Mouse (Mus musculus) CD4-positive, CD25-positive, alpha-beta regulatory T cell, adult 9 weeks (primary cell): ENCODE data around the gene Amph. TPM values are rescaled to one million over a fixed set of nuclear protein-coding genes. Genes with fewer than 3 reads are reported as not detected.

Experiments
- polyA plus RNA-seq: library from polyadenylated mRNA; unstranded; fragments of 100-300 nt; shearing (Covaris generic); gene quantifications from one replicate; pipeline ENCODE4 v1.2.1, GENCODE M21; 2017

The Amph gene
- polyA plus RNA-seq: 0.52 TPM

DNA sequence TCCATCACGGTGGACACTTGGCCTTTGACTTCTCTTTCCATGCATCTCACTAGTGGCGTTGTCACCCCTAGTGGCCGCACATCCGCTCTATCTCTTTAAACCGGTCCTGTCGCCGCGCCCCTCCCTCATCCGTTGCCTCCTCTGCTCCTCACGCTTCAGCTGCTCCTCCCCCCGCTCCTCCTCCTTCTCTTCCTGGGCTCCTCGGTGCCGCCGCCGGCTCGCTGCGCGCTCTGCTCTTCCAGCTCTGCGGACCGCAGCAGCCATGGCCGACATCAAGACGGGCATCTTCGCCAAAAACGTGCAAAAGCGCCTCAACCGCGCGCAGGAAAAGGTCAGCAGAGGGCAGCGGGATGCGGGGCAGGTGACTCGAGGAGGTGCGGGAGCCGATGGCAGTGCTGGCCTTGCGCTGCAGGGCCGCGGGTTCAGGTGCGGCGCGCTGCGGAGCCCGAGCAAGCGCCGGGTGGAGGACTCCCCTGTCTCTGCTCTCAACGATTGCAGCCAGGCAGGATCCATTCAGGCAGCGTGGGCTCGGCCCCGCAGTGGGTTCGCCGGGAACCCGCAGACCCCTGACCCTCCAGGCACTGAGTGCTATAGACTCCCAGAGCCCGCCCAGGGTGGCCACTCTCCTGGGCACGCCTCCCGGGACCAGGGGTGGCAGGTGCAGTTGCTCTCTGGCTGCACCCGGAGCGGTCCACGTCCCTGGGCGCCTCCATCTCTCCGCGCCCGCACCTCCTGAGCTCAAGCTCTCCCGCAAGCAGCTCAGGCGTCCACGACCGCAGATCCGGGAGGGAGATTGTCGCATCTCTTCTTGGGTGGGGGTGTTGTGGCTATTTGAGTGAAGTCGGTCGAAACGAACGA is at the start of gene Amph:
Gene Amph, plus strand, starts transcription at position 35 of the 858 bp plus-strand sequence.

Other genes with a start within 250 kb of the Amph start
- gene Vps41, start 230.9 kb upstream of the Amph start, polyA plus RNA-seq: 114 TPM